Mouse (Mus musculus) kidney, adult 8-10 months (tissue): ENCODE results near the gene Gpatch8.

Source experiments
- DNase-seq, 2 experiments: peaks; one replicate each; pipeline ENCODE4 v3.0.0; 2022

Gene Gpatch8

GRCm38 (mm10) chr11:102556031-102556715 lies at the start of gene Gpatch8:
Gene Gpatch8 (minus strand): TSS chr11:102556392.
- peak; percentile 96 to 97 for DNase-seq

DNA sequence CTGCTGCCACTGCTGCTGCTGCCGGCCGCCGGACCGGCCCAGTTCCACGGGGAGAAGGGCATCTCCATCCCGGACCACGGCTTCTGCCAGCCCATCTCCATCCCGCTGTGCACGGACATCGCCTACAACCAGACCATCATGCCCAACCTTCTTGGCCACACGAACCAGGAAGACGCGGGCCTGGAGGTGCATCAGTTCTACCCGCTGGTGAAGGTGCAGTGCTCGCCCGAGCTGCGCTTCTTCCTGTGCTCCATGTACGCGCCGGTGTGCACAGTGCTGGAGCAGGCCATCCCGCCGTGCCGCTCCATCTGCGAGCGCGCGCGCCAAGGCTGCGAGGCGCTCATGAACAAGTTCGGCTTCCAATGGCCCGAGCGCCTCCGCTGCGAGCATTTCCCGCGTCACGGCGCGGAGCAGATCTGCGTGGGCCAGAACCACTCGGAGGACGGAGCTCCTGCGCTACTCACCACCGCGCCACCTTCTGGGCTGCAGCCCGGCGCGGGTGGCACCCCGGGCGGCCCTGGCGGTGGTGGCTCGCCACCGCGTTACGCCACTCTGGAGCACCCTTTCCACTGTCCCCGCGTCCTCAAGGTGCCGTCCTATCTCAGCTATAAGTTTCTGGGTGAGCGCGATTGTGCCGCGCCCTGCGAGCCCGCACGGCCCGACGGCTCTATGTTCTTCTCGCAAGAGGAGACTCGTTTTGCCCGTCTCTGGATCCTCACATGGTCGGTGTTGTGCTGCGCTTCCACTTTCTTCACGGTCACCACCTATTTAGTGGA lies 48.8 kb upstream of the Gpatch8 start:
- DNase-seq, result peak in 1 of 2 experiments; percentile 19

DNA sequence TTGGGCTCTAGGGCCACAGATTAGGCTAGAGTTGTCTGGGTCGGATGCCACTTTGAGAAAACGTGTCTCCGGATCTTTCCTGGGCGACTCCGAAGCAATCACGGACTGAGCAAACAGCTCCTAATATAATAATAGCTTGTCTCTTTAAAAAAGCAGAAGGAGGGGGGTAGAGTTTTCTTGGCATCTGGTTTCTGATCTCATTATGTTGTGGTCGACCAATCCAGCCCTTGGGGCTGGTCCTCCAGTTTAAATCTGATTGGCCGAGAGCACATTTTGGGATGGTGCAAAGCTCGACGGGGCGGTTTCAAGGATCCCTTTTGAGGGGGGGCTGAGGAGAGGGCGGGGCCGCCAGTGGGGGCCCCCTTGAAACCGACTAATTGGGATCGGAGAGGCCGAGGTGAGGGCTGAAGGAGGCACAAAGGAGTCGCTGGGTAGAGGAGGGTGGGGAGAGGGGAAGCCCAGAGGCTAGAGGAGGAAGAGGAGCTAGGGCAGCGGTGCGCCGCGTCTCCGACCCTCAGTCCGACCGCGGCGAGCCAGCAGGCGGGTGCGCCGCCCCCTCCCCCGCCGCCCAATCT lies 47.9 kb upstream of the Gpatch8 start, which contains the start of gene Fzd2:
Gene Fzd2, plus strand, starts transcription at position 387 of the 575 bp plus-strand sequence.
- peak; percentile 68 to 88 for DNase-seq

- DNase-seq, result peak; percentile 52 to 57
Measured at GRCm38 (mm10) chr11:102603496-102603850, 47.3 kb upstream of the Gpatch8 start.

DNA sequence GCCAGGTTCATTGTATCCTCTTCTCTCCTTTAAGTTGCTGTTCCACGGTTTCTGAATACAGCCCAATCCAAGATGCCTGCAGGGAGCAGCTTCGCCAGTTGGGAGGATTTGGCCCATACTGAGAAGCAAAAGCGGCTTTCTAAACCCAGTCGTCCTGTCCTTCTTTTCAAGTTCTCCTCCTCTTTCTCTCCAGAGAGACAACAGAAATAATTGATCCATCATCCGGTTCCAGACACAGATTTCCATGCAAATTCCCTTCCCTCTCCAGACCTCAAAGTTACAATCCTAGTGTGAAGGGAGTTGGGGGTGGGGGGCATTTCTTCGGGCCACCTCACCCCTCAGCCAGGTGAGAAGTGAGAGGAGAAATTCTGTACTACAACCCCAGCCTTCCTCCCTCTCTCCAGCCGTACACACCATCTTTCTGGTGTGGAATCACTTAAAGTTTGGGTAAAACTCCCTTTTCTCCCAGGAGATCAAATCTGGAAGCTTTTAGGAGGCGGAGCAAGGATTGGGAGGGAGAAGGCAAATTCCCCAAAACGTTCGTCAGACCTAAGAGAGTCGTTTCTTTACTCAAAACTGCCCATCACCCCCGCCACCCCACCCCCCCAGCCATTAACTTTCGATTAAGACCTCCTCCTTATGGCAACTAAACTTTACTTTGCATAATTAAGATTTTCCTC lies 46.8 kb upstream of the Gpatch8 start:
- no peak for DNase-seq

GRCm38 (mm10) chr11:102599912-102600311 lies 43.7 kb upstream of the Gpatch8 start:
- DNase-seq, result no peak

- no peak for DNase-seq
Measured at GRCm38 (mm10) chr11:102595341-102595820, 39.2 kb upstream of the Gpatch8 start.

DNA sequence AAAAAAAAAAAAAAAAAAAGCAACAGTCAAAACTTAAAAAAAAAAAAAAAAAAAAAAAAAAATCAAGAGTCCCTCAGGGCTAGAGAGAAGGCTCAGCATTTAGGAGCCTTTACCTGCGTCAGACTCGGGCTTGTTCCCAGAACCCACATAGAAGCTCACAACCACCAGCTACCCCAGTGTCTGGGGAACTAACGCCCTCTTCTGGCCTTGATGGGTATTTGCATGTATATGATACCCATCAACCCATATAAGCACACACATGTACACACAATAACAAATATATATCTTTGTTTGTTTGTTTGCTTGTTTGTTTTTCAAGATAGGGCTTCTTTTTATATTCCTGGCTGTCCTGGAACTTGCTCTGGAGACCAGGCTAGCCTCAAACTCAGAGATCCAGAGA lies 31.4 kb upstream of the Gpatch8 start:
- no peak for DNase-seq

GRCm38 (mm10) chr11:102586445-102587130 lies 30.4 kb upstream of the Gpatch8 start:
- DNase-seq, result no peak

DNA sequence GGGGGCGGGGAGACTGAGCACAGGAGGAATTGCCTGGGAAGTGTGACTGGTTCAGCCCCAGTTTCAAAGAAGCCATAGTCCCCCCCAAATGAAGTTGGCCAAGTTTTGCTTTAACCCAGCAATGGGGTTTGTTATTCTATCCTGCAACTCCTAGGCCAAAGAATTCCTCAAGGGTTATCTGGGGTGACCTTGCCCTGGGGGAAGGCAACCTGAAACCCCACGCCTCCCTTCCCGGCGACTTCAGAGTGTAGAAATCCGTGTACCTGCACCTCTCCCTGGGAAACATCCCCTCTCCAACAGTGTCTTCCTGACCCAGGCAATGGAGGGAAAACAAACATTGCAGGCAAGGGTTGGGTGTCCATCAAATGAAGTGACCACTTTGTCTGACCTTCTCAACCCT lies 26.5 kb upstream of the Gpatch8 start:
- no peak for DNase-seq

DNA sequence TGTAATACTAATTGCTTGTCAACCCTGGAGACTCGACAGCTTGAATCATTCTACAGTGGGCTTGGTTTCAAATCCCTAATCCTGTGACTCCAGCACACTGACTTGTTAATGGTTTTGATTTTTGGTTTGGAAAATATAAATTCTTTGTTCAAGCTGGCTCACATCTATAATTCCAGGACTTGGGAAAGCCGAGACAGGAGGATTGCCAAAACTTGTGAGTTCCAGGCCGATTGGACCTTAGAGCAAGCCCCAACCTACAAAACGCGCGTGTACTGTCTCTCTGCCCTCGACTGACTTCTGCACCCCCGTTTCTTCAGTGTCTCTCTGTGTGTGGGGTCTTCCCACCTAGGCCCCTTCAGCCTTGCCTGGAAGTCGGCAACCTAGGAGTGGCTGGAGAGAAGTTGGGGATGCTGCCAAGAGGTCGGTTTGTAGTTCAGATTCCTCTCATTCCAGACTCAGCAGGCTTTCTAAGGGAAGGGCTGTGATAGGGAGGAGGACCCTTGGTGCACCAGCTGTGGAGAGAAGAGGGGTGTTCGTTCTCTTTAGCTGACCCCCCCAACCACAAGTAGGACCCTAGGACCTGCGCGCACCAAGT lies 25.9 kb upstream of the Gpatch8 start:
- DNase-seq, result peak; percentile 30 to 42

- DNase-seq, result no peak
Measured at GRCm38 (mm10) chr11:102581281-102582015, 25.3 kb upstream of the Gpatch8 start.

- DNase-seq, result no peak
Measured at GRCm38 (mm10) chr11:102580034-102580330, 23.8 kb upstream of the Gpatch8 start.

DNA sequence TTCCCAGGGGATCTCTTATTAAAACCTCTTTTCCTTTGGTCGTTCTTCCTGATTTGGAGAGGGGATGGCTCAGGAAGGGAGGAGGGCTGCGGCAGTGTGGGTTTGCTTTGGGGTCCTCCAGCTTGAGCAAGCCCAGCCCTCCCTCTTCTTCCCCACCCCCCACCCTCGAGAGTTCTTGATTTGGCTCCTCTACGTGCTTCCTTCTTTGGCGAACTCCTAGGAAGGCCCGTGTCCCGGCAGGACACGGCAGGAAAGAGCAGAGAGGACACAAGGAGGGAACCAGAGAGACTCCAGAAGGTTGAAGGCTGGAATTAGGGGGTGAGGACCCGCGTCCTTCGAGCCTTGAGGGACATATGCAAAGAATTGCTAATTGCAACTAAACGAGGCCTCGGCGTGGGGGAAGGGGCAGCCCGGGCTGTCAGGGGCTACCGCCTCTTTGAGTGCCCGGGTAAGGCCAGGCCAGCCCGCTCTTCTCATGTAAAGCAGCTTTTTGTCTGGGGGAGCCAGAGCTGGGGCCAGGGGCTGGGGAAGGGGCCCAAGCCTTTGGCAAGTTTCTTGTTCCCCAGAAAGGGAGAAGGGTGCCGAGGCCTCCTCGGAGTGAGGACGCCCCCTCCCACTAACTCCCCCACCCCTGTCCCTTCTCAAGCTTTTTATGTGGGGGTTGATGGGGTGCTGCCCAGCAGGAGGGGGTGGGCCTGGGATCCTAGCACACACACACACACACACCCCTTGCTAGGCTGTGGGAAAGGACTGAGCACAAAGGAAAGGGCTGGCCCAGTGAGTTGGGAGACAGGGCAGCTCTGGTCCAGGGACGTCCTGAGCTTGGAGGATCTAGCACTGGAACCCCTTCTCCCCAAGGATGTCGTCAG lies 23.2 kb upstream of the Gpatch8 start, which contains the start of gene Gm11627:
Gene Gm11627, minus strand, starts transcription at position 297 of the 869 bp plus-strand sequence.
- DNase-seq, result no peak

DNA sequence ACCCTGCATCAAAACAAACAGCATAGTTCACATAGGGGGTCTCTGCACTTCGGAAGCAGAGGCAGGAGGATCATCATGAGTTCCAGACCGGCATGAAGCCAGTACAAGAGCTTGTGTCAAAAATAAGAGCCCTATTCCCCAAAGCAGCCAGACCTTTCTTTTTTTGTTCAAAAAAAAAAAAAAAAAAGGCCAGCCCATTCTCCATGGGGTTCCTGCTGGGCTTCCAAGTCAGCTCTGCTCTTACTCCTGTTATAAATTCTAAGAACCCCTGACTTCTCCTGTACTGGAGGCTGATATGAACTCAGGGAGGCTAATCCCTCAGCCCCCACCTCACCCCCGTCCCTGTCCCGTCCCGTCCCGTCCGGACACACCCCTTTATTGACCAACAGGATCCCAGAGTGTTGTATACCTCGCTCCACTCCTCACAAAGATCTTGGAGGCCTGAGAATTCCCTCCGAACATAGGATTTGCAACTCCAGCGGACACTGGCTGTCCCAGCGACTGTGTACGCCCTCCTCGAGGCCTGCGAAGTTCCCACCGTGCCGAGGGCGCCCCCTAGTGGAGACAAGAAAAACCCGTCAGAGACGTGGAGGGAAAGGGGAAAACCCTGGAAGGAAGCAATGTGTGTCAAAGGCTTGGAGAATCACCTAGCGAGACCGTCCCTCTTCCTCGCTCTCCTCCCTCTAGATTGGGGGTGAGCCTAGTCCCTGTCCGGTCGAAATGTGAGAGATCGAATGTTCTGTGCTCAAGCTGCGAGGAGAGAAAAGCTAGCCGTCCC lies 22.3 kb upstream of the Gpatch8 start:
- DNase-seq, result peak; percentile 68 to 73

DNA sequence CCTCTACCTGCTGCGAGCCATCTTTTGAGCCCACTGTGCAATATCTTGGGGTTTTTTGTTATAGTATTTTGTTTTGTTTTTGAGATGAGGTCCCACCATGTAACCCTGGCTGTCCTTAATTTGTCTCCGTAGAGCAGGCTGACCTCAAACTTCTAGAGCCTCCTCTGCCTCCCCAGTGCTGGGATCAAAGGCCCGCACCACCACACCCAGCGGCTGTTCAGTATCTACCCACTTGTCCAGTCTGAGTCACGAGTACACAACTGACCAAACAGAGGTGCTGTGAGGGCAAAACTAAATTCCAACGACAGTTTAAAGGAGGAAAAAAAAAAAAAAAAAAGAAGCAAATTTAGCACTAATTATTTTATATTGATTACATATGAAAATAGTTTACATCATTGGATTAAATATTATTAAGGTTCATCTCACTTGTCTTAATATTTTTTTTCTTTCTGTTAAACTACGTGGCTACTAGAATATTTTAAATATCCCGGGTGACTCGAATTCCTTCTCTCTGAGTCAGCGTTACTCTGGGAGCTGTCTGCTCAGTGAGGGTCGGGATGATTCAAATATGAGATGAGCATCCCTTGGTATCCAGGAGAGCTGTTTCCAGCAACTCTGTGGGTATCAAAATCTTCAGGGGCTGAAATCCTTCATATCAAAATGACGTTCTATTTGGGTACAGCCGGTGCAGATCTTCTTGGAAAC lies 20.0 kb upstream of the Gpatch8 start:
- DNase-seq, result no peak

GRCm38 (mm10) chr11:102575034-102575433 lies 18.8 kb upstream of the Gpatch8 start:
- no peak for DNase-seq

DNA sequence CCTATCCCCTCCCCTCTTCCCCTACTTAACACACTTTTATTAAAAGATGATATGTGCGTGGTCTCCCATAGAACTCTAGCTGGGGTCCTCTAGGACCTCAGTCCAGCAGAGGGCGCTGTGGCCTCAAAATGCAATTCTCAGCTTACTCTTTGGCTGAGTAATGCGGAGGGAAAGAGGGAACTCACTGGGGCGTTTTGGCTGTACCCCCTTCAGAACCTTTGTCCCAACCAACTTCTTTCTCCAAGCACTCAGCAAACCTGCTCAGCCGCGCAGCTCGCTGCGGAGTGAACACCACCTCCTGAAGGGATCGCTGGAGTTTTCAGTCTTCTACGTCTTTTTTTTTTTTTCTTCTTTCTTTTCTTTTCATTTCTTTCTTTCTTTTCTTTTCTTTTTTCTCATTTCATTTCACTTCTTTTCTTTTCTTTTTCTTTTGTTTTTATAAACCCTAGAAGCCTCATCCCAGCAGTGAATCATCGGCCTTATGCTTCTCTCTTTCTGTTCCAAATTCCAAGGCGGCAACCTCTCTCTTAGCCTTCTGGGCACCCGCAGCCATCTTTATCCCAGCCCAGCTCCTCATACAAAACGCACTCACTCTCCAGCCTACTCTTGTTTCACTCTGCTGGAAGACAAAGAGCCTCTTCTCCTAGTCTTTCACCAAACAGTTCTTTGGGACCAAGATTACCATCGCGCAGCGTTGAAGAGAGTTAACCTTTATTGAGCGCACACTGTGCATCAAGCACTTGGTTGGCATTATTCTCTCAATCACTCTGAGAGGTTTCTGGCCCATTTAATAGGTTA lies 16.9 kb upstream of the Gpatch8 start:
- DNase-seq, result peak; percentile 53 to 86
